Mouse (Mus musculus) liver, postnatal 0 days (tissue): ENCODE data around the gene Trim26. TPM values are rescaled to one million over a fixed set of nuclear protein-coding genes. Genes with fewer than 3 reads are reported as not detected.
"Not testable (repeated sequence)": the region's sequence is repeated elsewhere in the genome, so short reads cannot be mapped to it uniquely, and the experiment has no call there.

Experiments
- ATAC-seq: fragments of 200-750 bp; cut with Nextera tagmentation; 2 replicates; pipeline ENCODE4 v1.8.0; 2017; ENCODE audit warnings: mild to moderate bottlenecking, moderate library complexity
- DNase-seq: peaks from one replicate; pipeline ENCODE4 v3.0.0-alpha.2; 2016
- H3K27ac ChIP-seq: fragments of 300-500 bp; sonication (generic); 2 replicates; pipeline ENCODE4 v1.5.1; 2014; ENCODE audit warnings: antibody characterized with exemption, moderate library complexity, mild to moderate bottlenecking, low read depth
- H3K27me3 ChIP-seq: fragments of 300-500 bp; sonication (generic); 2 replicates; pipeline ENCODE4 v1.6.1; 2014; ENCODE audit warnings: low read length, control low read depth, mixed read lengths; ENCODE audit not compliant: insufficient read depth
- H3K36me3 ChIP-seq: fragments of 300-500 bp; sonication (generic); replicated peaks from 2 replicates; pipeline ENCODE4 v1.6.1; 2014; ENCODE audit warnings: mild to moderate bottlenecking, control low read depth, low read length, moderate library complexity, mixed read lengths; ENCODE audit not compliant: insufficient read depth
- H3K4me1 ChIP-seq: fragments of 300-500 bp; sonication (generic); 2 replicates; pipeline ENCODE4 v1.6.1; 2014; ENCODE audit warnings: antibody characterized with exemption, mild to moderate bottlenecking, control low read depth; ENCODE audit not compliant: insufficient read depth
- H3K4me2 ChIP-seq: fragments of 300-500 bp; sonication (generic); 2 replicates; pipeline ENCODE4 v1.6.1; 2014; ENCODE audit warnings: low read depth, mild to moderate bottlenecking, low read length, moderate library complexity, mixed read lengths
- H3K4me3 ChIP-seq: fragments of 300-500 bp; sonication (generic); 2 replicates; pipeline ENCODE4 v1.5.1; 2014; ENCODE audit warnings: low read depth, low read length
- H3K9ac ChIP-seq: fragments of 300-500 bp; sonication (generic); replicated peaks from 2 replicates; pipeline ENCODE4 v1.6.1; 2014; ENCODE audit warnings: mild to moderate bottlenecking, moderate library complexity
- H3K9me3 ChIP-seq: fragments of 300-500 bp; sonication (generic); 2 replicates; pipeline ENCODE4 v1.6.1; 2016; ENCODE audit warnings: mild to moderate bottlenecking, control low read depth, low read length, mixed read lengths
- CTCF ChIP-seq: sonication (generic); IDR thresholded peaks from 2 replicates; pipeline ENCODE4 v1.5.1; 2016; ENCODE audit warnings: antibody characterized with exemption, low read depth
- EP300 ChIP-seq: IDR thresholded peaks from 2 replicates; pipeline ENCODE4 v1.6.1; 2016; ENCODE audit warnings: antibody characterized with exemption, low read depth, mild to moderate bottlenecking
- WGBS: fragments of 180-500 bp; shearing (Covaris S2); extraction: QIAGEN DNeasy Blood & Tissue Kit; methylation state at CpG from one replicate; pipeline ENCODE4 v1.1.7; 2014; ENCODE audit not compliant: insufficient replicate concordance; 5-methylcytosine and 5-hydroxymethylcytosine counted together
- polyA plus RNA-seq: library from polyadenylated mRNA; unstranded; fragments of >200 nt; fragmentation: Nextera tagmentation; extraction: Ambion mirVana; gene quantifications from 2 replicates; pipeline ENCODE4 v1.2.1, GENCODE M21; 2015

Trim26 gene
- polyA plus RNA-seq, 1 experiment from 2014 or later: 16.8 TPM

- H3K4me2 ChIP-seq: peak overlapping the region; percentile 59
- peak overlapping the region; percentile 73 for H3K9ac ChIP-seq
- peak; percentile 40 for ATAC-seq
These were observed 33.2 kb downstream of the Trim26 start for GRCm38 (mm10) chr17:36869955-36870810.

GRCm38 (mm10) chr17:36874636-36875035 lies 37.7 kb downstream of the Trim26 start:
- peaks cover 32% of the 10 kb centered on the region for H3K36me3 ChIP-seq
- H3K4me2 ChIP-seq: peak overlapping the region; percentile 1; the same call in 1 of the 2 replicates
- H3K4me1 ChIP-seq: no peaks in the 10 kb centered on the region
- no peaks in the 10 kb centered on the region for H3K27me3 ChIP-seq
- TF ChIP-seq EP300 (no peak), CTCF (no peak)
- WGBS: 61% methylated on average over 4 of the region's 4 CpGs
- no peak overlapping the region for H3K27ac ChIP-seq
- H3K9me3 ChIP-seq: no peaks in the 10 kb centered on the region
- H3K9ac ChIP-seq: no peak overlapping the region
- ATAC-seq (no peak), DNase-seq (no peak)
- H3K4me3 ChIP-seq: no peak overlapping the region

More at GRCm38 (mm10) chr17:36869955-36870810, 33.2 kb downstream of the Trim26 start:
- peaks cover 26% of the 10 kb centered on the region for H3K36me3 ChIP-seq
- peak overlapping the region; percentile 91 for H3K27ac ChIP-seq
- peak; percentile 77 for DNase-seq
- peaks cover 15% of the 10 kb centered on the region for H3K4me1 ChIP-seq
- H3K27me3 ChIP-seq: peaks cover 16% of the 10 kb centered on the region; the same call in 1 of the 2 replicates
- H3K9me3 ChIP-seq: no peaks in the 10 kb centered on the region
- no peak for TF ChIP-seq EP300
- no peak for TF ChIP-seq CTCF
- peak overlapping the region; percentile 54 for H3K4me3 ChIP-seq
- WGBS: 57% methylated on average over 25 of the region's 25 CpGs

GRCm38 (mm10) chr17:36883350-36883749 lies 46.4 kb downstream of the Trim26 start:
- DNase-seq: no peak
- H3K27ac ChIP-seq: no peak overlapping the region
- no peaks in the 10 kb centered on the region for H3K27me3 ChIP-seq
- TF ChIP-seq EP300: no peak
- TF ChIP-seq CTCF: no peak
- H3K9me3 ChIP-seq: no peaks in the 10 kb centered on the region
- H3K4me3 ChIP-seq: no peak overlapping the region
- H3K4me1 ChIP-seq: no peaks in the 10 kb centered on the region
- no peak overlapping the region for H3K9ac ChIP-seq
- no peak for ATAC-seq
- 77% methylated on average over 2 of the region's 2 CpGs for WGBS
- no peaks in the 10 kb centered on the region for H3K36me3 ChIP-seq
- H3K4me2 ChIP-seq: no peak overlapping the region

GRCm38 (mm10) chr17:36885132-36885790 lies 48.3 kb downstream of the Trim26 start:
- ATAC-seq (no peak), DNase-seq (no peak)
- Histone ChIP-seq H3K9me3 (no peaks in the 10 kb centered on the region), H3K27me3 (no peaks in the 10 kb centered on the region), H3K27ac (no peak overlapping the region), H3K4me1 (no peaks in the 10 kb centered on the region), H3K9ac (no peak overlapping the region), H3K36me3 (no peaks in the 10 kb centered on the region), H3K4me2 (no peak overlapping the region), H3K4me3 (no peak overlapping the region)
- no peak for TF ChIP-seq EP300
- TF ChIP-seq CTCF: no peak
- 88% methylated on average over 12 of the region's 12 CpGs for whole genome bisulfite sequencing

- H3K36me3 ChIP-seq: no peaks in the 10 kb centered on the region
- peaks cover 4% of the 10 kb centered on the region; the same call in 1 of the 2 replicates for H3K27me3 ChIP-seq
- TF ChIP-seq EP300 (no peak), CTCF (no peak)
- WGBS: 76% methylated on average over 5 of the region's 5 CpGs
- no peak within 1 kb of the TSS for H3K4me3 ChIP-seq
- H3K9me3 ChIP-seq: no peaks in the 10 kb centered on the region
- no peak within 1 kb of the TSS for H3K4me2 ChIP-seq
- no peak within 1 kb of the TSS for H3K27ac ChIP-seq
- no peak for ATAC-seq
- DNase-seq: no peak
- no peaks in the 10 kb centered on the region for H3K4me1 ChIP-seq
- H3K9ac ChIP-seq: no peak within 1 kb of the TSS
These were observed 53.4 kb downstream of the Trim26 start, which contains the start of gene Trim40 for GRCm38 (mm10) chr17:36890073-36890903. Gene Trim40, minus strand, starts transcription at chr17:36890123.

GRCm38 (mm10) chr17:36891496-36891895 lies 54.6 kb downstream of the Trim26 start:
- not testable (repeated sequence) for H3K9ac ChIP-seq, H3K4me1 ChIP-seq, H3K4me3 ChIP-seq, ATAC-seq, H3K36me3 ChIP-seq, H3K4me2 ChIP-seq, H3K9me3 ChIP-seq, H3K27ac ChIP-seq, DNase-seq, H3K27me3 ChIP-seq
- WGBS: 87% methylated on average over 1 of the region's 1 CpGs
